ENCODE assay signal across 18 mouse cellular contexts in genomic region chr12:55526983-55527752, GRCm38 (mm10). TPM values are rescaled to one million over a fixed set of nuclear protein-coding genes. Genes with fewer than 3 reads are reported as not detected.
A peak's percentile ranks its signal among the peaks of the same experiment; 100 is the strongest.
DNase-seq lines count a peak whose midpoint lies in the region; ATAC-seq and TF ChIP-seq lines count a peak whose summit lies in the region.
"Had no signal": no experiment of that assay in that cellular context is flagged by ENCODE, and none has a peak within 500 bp of the region (broad histone marks: within the 10 kb centered on the region; RNA-seq: fewer than 3 reads in every experiment).

No protein-coding gene starts in this region.

- WGBS in hindbrain, embryonic 10.5 days = 69% methylated on average over 15 of the region's 15 CpGs
- WGBS in hindbrain, embryonic 14.5 days = 49% methylated on average over 15 of the region's 15 CpGs
- 45% methylated on average over 15 of the region's 15 CpGs for whole genome bisulfite sequencing in midbrain, embryonic 16.5 days
- WGBS in heart, embryonic 11.5 days (ENCODE audit: insufficient replicate concordance) = 65% methylated on average over 15 of the region's 15 CpGs

- DNase-seq in layer of hippocampus, adult 2 months (ENCODE audit: low spot score in 2 of 2) = no peak
- DNase-seq in layer of hippocampus, adult 9-10 months (ENCODE audit: low spot score) = no peak
- no peak for DNase-seq in hindbrain, embryonic 10.5 days (ENCODE audit: low spot score)
- DNase-seq in hindbrain, embryonic 14.5 days (ENCODE audit: low spot score) = peak; percentile 63
- DNase-seq in adrenal gland, adult 8-10 months = no peak

- 0 out of 2 replicates have a peak overlapping the region, but pooled peaks have one; percentile 5 for H3K27ac ChIP-seq in layer of hippocampus, adult 2 months
- H3K27ac ChIP-seq in hindbrain, embryonic 10.5 days = peak overlapping the region; percentile 29; the same call in 1 of the 2 replicates
- H3K27ac ChIP-seq in hindbrain, embryonic 14.5 days = no peak overlapping the region
- H3K27ac ChIP-seq in midbrain, embryonic 16.5 days (ENCODE audit: low read length) = no peak overlapping the region
- H3K27ac ChIP-seq in heart, embryonic 11.5 days (ENCODE audit: low read depth, low read length) = no peak overlapping the region
- H3K27ac ChIP-seq: left cerebral cortex, adult 2 months; limb, embryonic 15.5 days had no signal

- H3K4me2 ChIP-seq in hindbrain, embryonic 14.5 days (replicated peaks) = no peak overlapping the region
- H3K4me2 ChIP-seq in midbrain, embryonic 16.5 days (ENCODE audit: low read length) = peak overlapping the region; percentile 33
- H3K4me2 ChIP-seq in heart, embryonic 11.5 days = no peak overlapping the region
- H3K4me2 ChIP-seq: heart, embryonic 12.5 days; limb, embryonic 15.5 days had no signal

- H3K36me3 ChIP-seq in hindbrain, embryonic 10.5 days = no peaks in the 10 kb centered on the region
- H3K36me3 ChIP-seq in hindbrain, embryonic 14.5 days (replicated peaks; ENCODE audit: control insufficient read depth, insufficient read depth) = no peaks in the 10 kb centered on the region
- no peaks in the 10 kb centered on the region for H3K36me3 ChIP-seq in midbrain, embryonic 16.5 days (ENCODE audit: control insufficient read depth, insufficient read depth, low read length)
- H3K36me3 ChIP-seq in heart, embryonic 11.5 days (ENCODE audit: control insufficient read depth, insufficient read depth, low read length) = no peaks in the 10 kb centered on the region
- H3K36me3 ChIP-seq: heart, embryonic 12.5 days; limb, embryonic 15.5 days had no signal

- no peaks in the 10 kb centered on the region for H3K4me1 ChIP-seq in hindbrain, embryonic 10.5 days (replicated peaks)
- no peaks in the 10 kb centered on the region for H3K4me1 ChIP-seq in hindbrain, embryonic 14.5 days (replicated peaks; ENCODE audit: control insufficient read depth, insufficient read depth, low read length)
- peaks cover 4% of the 10 kb centered on the region; the same call in 1 of the 2 replicates for H3K4me1 ChIP-seq in midbrain, embryonic 16.5 days (ENCODE audit: control insufficient read depth, insufficient read depth, low read length)
- H3K4me1 ChIP-seq in heart, embryonic 11.5 days (ENCODE audit: control insufficient read depth, insufficient read depth, low read length) = no peaks in the 10 kb centered on the region
- H3K4me1 ChIP-seq: heart, embryonic 12.5 days; limb, embryonic 15.5 days had no signal

- H3K9me3 ChIP-seq in hindbrain, embryonic 10.5 days = no peaks in the 10 kb centered on the region
- H3K9me3 ChIP-seq in hindbrain, embryonic 14.5 days (ENCODE audit: control insufficient read depth, low read length) = no peaks in the 10 kb centered on the region
- no peaks in the 10 kb centered on the region for H3K9me3 ChIP-seq in midbrain, embryonic 16.5 days (replicated peaks; ENCODE audit: control insufficient read depth, low read length, poor library complexity, severe bottlenecking)
- H3K9me3 ChIP-seq in heart, embryonic 11.5 days (replicated peaks; ENCODE audit: control insufficient read depth, low read length) = no peaks in the 10 kb centered on the region
- H3K9me3 ChIP-seq: heart, embryonic 12.5 days; limb, embryonic 15.5 days had no signal

- peak; percentile 62 for ATAC-seq in hindbrain, embryonic 14.5 days (ENCODE audit: low FRiP score)
- peak; percentile 72 for ATAC-seq in midbrain, embryonic 16.5 days
- ATAC-seq in heart, embryonic 11.5 days (replicated peaks; ENCODE audit: insufficient number of reproducible peaks, low FRiP score, low TSS enrichment) = no peak
- ATAC-seq: Patski had no signal

- TF ChIP-seq CTCF in layer of hippocampus, adult 2 months (conservative IDR thresholded peaks at IDR 0.05) = peak; percentile 9; the same call in 1 of the 2 replicates

- no peaks in the 10 kb centered on the region for H3K27me3 ChIP-seq in hindbrain, embryonic 10.5 days (ENCODE audit: insufficient read depth, poor library complexity, severe bottlenecking)
- no peaks in the 10 kb centered on the region for H3K27me3 ChIP-seq in hindbrain, embryonic 14.5 days (ENCODE audit: control insufficient read depth, insufficient read depth, low read length)
- no peaks in the 10 kb centered on the region for H3K27me3 ChIP-seq in midbrain, embryonic 16.5 days (ENCODE audit: control insufficient read depth, insufficient read depth, low read depth, low read length)
- H3K27me3 ChIP-seq in heart, embryonic 11.5 days (ENCODE audit: control insufficient read depth, insufficient read depth, low read length) = no peaks in the 10 kb centered on the region
- H3K27me3 ChIP-seq: CH12.LX; heart, embryonic 12.5 days; limb, embryonic 15.5 days had no signal

- no peak overlapping the region for H3K9ac ChIP-seq in hindbrain, embryonic 14.5 days
- H3K9ac ChIP-seq in midbrain, embryonic 16.5 days (ENCODE audit: low read depth, low read length) = peak overlapping the region; percentile 36; the same call in 1 of the 2 replicates
- H3K9ac ChIP-seq in heart, embryonic 11.5 days (ENCODE audit: low read depth, low read length) = no peak overlapping the region
- H3K9ac ChIP-seq: heart, embryonic 12.5 days; limb, embryonic 15.5 days had no signal

- peak overlapping the region; percentile 1; the same call in 1 of the 2 replicates for H3K4me3 ChIP-seq in layer of hippocampus, adult 2 months
- no peak overlapping the region for H3K4me3 ChIP-seq in hindbrain, embryonic 10.5 days
- H3K4me3 ChIP-seq in hindbrain, embryonic 14.5 days (replicated peaks; ENCODE audit: low read length) = no peak overlapping the region
- H3K4me3 ChIP-seq in midbrain, embryonic 16.5 days (ENCODE audit: low read depth, low read length) = no peak overlapping the region
- H3K4me3 ChIP-seq in heart, embryonic 11.5 days (ENCODE audit: low read depth, low read length) = no peak overlapping the region
- H3K4me3 ChIP-seq: heart, embryonic 12.5 days; left cerebral cortex, adult 2 months; limb, embryonic 15.5 days had no signal

RNA-seq across cellular contexts. Expression of gene Nfkbia, which starts 34.7 kb away (rescaled TPM):
- 10 to 100 TPM; 28.1 to 42.5 TPM for total RNA-seq in layer of hippocampus, adult 2 months (2021)
- polyA plus RNA-seq in hindbrain, embryonic 10.5 days (2016; fragmentation: Nextera tagmentation; extraction: Ambion mirVana) = 33.8 and 37.1 TPM in 2 replicates
- polyA plus RNA-seq in hindbrain, embryonic 14.5 days (2014; fragmentation: Nextera tagmentation; extraction: Ambion mirVana) = 59.7 and 63.9 TPM in 2 replicates
- 55.2 and 64.3 TPM in 2 replicates for polyA plus RNA-seq in midbrain, embryonic 16.5 days (2015; fragmentation: Nextera tagmentation; extraction: Ambion mirVana)
- total RNA-seq in adrenal gland, adult 8-10 months (2022) = 10 to 100 TPM; 76.2 to 98.5 (median 86.4) TPM
- polyA plus RNA-seq in heart, embryonic 11.5 days (2014; fragmentation: Nextera tagmentation; extraction: Ambion mirVana) = 42.6 and 52.2 TPM in 2 replicates

RNA-seq across cellular contexts. Expression of gene Aldoart2, which starts 37.9 kb away (rescaled TPM):
- total RNA-seq in layer of hippocampus, adult 2 months (2021) = not detected
- polyA plus RNA-seq in hindbrain, embryonic 10.5 days (2016; fragmentation: Nextera tagmentation; extraction: Ambion mirVana) = not detected in 2 replicates
- polyA plus RNA-seq in hindbrain, embryonic 14.5 days (2014; fragmentation: Nextera tagmentation; extraction: Ambion mirVana) = not detected in 2 replicates
- not detected in 2 replicates for polyA plus RNA-seq in midbrain, embryonic 16.5 days (2015; fragmentation: Nextera tagmentation; extraction: Ambion mirVana)
- not detected for total RNA-seq in adrenal gland, adult 8-10 months (2022)
- polyA plus RNA-seq in heart, embryonic 11.5 days (2014; fragmentation: Nextera tagmentation; extraction: Ambion mirVana) = 0.19 and 0.28 TPM in 2 replicates
- total RNA-seq: adrenal gland, adult 18-20 months; CH12.LX; hematopoietic stem cell, adult 5-6 weeks; left cerebral cortex, adult 2 months had no signal
- polyA plus RNA-seq: cortical plate, adult 2 months; heart, embryonic 12.5 days; kidney, embryonic 14.5 days; limb, embryonic 15.5 days; lung, embryonic 16.5 days; spleen, adult 2 months had no signal

Comparison
In these comparisons a context has a peak if more than half of its experiments do, and no peak if none do; other contexts are left out.
1. H3K27ac ChIP-seq: peak in layer of hippocampus, adult 2 months (single experiment) and hindbrain, embryonic 10.5 days (single experiment); none in hindbrain, embryonic 14.5 days (single experiment), midbrain, embryonic 16.5 days (single experiment) and heart, embryonic 11.5 days (single experiment).